Mouse (Mus musculus) hindbrain, postnatal 0 days (tissue): ENCODE results near the gene Lmnb2. TPM values are rescaled to one million over a fixed set of nuclear protein-coding genes. Genes with fewer than 3 reads are reported as not detected.

ENCODE experiments used
- ATAC-seq: fragments of 200-750 bp; cut with Nextera tagmentation; 2 replicates; pipeline ENCODE4 v1.8.0; 2017; ENCODE audit warnings: mild to moderate bottlenecking, moderate TSS enrichment, moderate library complexity
- DNase-seq: peaks from one replicate; pipeline ENCODE4 v3.0.0-alpha.2; 2015; ENCODE audit warnings: low spot score
- H3K27ac ChIP-seq: fragments of 300-500 bp; sonication (generic); 2 replicates; pipeline ENCODE4 v1.5.1; 2014; ENCODE audit warnings: mild to moderate bottlenecking
- H3K27me3 ChIP-seq: fragments of 300-500 bp; sonication (generic); 2 replicates; pipeline ENCODE4 v1.6.1; 2014; ENCODE audit warnings: low read length, mixed read lengths; ENCODE audit not compliant: insufficient read depth
- H3K36me3 ChIP-seq: fragments of 300-500 bp; sonication (generic); 2 replicates; pipeline ENCODE4 v1.6.1; 2014; ENCODE audit warnings: low read length, mixed read lengths; ENCODE audit not compliant: insufficient read depth
- H3K4me1 ChIP-seq: fragments of 300-500 bp; sonication (generic); 2 replicates; pipeline ENCODE4 v1.6.1; 2014; ENCODE audit warnings: antibody characterized with exemption, low read length, mixed read lengths; ENCODE audit not compliant: insufficient read depth
- H3K4me2 ChIP-seq: fragments of 300-500 bp; sonication (generic); 2 replicates; pipeline ENCODE4 v1.6.1; 2014; ENCODE audit warnings: low read depth, mild to moderate bottlenecking, low read length, moderate library complexity, mixed read lengths
- H3K4me3 ChIP-seq: fragments of 300-500 bp; sonication (generic); 2 replicates; pipeline ENCODE4 v1.5.1; 2014; ENCODE audit warnings: low read length
- H3K9ac ChIP-seq: fragments of 300-500 bp; sonication (generic); replicated peaks from 2 replicates; pipeline ENCODE4 v1.6.1; 2014; ENCODE audit warnings: mild to moderate bottlenecking, low read length, moderate library complexity, mixed read lengths
- H3K9me3 ChIP-seq: fragments of 300-500 bp; sonication (generic); 2 replicates; pipeline ENCODE4 v1.6.1; 2016; ENCODE audit warnings: low read length, mixed read lengths
- CTCF ChIP-seq: IDR thresholded peaks from 2 replicates; pipeline ENCODE4 v1.5.1; 2016; ENCODE audit warnings: antibody characterized with exemption, control low read depth, low read depth
- WGBS: fragments of 180-500 bp; shearing (Covaris S2); extraction: QIAGEN DNeasy Blood & Tissue Kit; methylation state at CpG from one replicate; pipeline ENCODE4 v1.1.7; 2014; 5-methylcytosine and 5-hydroxymethylcytosine counted together
- polyA plus RNA-seq: library from polyadenylated mRNA; unstranded; fragments of >200 nt; fragmentation: Nextera tagmentation; extraction: Ambion mirVana; gene quantifications from 2 replicates; pipeline ENCODE4 v1.2.1, GENCODE M21; 2015
- total RNA-seq: library from RNA; depleted of rRNA; stranded (reverse); fragments of >200 nt; gene quantifications from 2 replicates; pipeline ENCODE4 v1.2.3, GENCODE M21; 2014

Gene Lmnb2
- total and polyA plus RNA-seq, 2 experiments from 2014 or later = 24.8 to 42.3 TPM

DNA sequence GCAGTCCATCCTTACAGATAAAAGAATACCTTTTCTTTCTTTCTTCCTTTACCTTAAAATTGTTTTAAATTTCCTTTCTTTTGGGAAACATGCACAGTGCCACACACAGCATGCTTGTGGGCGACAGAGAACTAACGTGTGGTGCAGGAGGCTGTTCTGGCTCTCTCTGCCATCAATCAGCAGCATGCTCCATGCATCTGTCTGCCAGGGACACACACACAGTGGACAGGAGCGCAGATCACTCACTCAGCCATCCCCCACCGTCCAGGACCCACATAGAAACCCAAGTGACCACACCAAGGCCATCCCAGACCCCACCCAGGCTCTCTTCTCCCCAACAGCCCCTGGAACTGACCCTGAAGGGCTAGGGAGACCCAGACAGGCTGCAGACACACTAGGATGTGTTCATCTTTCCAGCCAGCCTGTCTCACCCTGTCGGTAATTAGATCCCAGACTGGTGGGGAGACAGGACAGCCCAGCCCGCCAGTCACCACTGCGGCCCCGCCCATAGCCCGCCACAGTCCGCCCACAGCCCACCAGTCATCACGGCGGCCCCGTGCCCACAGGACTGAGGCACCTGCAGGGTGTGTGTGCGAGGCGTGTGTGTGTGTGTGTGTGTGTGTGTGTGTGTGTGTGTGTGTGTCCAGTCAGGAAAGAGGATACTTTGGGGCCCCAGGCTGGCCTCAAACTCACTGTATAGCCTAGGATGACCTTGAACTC is 20.9 kb upstream of the Lmnb2 start:
- Histone ChIP-seq H3K4me3 (peak overlapping the region; percentile 29), H3K27ac (peak overlapping the region; percentile 60; the same call in 1 of the 2 replicates), H3K36me3 (no peaks in the 10 kb centered on the region), H3K27me3 (no peaks in the 10 kb centered on the region; the same call in 1 of the 2 replicates), H3K4me1 (peaks cover 21% of the 10 kb centered on the region), H3K4me2 (peak overlapping the region; percentile 60), H3K9me3 (no peaks in the 10 kb centered on the region), H3K9ac (peak overlapping the region; percentile 47; the same call in 1 of the 2 replicates)
- DNase-seq (no peak), ATAC-seq (peak; percentile 33)
- 13% methylated on average over 15 of the region's 15 CpGs for WGBS
- TF ChIP-seq CTCF = no peak

DNA sequence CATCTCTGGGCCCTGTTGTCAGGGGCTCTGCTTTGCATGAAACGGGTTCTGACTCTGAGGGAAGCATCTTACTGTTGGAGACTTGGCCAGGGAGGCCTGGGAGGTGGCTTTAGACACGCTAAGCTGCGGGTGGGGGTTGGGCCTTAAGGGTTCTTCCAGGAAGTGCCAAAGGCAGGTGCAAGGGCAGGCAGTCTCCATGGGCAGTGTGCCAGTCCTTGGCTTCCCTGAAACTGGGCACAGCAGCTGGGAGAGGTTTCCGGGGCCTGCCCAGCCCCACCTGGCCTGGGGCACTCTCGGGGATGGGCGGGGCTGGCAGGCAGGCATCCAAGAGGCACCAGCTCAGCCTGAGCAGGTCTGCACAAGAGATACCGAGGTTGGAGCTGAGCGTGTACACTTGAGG is 19.6 kb upstream of the Lmnb2 start:
- H3K9ac ChIP-seq = no peak overlapping the region
- ATAC-seq = no peak
- WGBS = 19% methylated on average over 8 of the region's 8 CpGs
- H3K9me3 ChIP-seq = no peaks in the 10 kb centered on the region
- no peak overlapping the region for H3K4me2 ChIP-seq
- H3K27me3 ChIP-seq = peaks cover 8% of the 10 kb centered on the region; the same call in 1 of the 2 replicates
- TF ChIP-seq CTCF = no peak
- H3K27ac ChIP-seq = no peak overlapping the region
- no peaks in the 10 kb centered on the region for H3K36me3 ChIP-seq
- H3K4me1 ChIP-seq = peaks cover 21% of the 10 kb centered on the region
- H3K4me3 ChIP-seq = no peak overlapping the region
- DNase-seq = peak; percentile 54

DNA sequence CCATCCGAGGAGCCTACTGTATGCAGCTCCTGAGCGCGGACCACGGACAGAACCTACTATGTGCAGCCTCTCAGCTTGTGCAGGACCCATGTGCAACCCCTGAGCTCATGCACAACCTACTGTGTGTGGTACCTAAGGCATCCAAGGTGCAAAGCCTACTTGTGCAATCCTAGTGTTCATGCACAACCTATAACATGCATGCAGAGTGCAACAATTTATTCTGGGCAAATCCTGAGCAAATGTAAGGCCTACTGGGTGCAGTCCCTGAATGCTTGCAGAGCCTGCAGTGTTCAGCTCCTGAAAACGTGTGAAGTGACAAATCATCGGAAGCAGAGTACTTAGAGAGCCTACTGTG is 18.7 kb upstream of the Lmnb2 start:
- Histone ChIP-seq H3K27me3 (peaks cover 11% of the 10 kb centered on the region; the same call in 1 of the 2 replicates), H3K4me1 (peaks cover 24% of the 10 kb centered on the region), H3K36me3 (no peaks in the 10 kb centered on the region), H3K4me2 (peak overlapping the region; percentile 51), H3K4me3 (no peak overlapping the region), H3K27ac (no peak overlapping the region), H3K9me3 (no peaks in the 10 kb centered on the region), H3K9ac (no peak overlapping the region)
- TF ChIP-seq CTCF = no peak
- DNase-seq = no peak
- WGBS = 14% methylated on average over 6 of the region's 6 CpGs
- ATAC-seq = no peak

DNA sequence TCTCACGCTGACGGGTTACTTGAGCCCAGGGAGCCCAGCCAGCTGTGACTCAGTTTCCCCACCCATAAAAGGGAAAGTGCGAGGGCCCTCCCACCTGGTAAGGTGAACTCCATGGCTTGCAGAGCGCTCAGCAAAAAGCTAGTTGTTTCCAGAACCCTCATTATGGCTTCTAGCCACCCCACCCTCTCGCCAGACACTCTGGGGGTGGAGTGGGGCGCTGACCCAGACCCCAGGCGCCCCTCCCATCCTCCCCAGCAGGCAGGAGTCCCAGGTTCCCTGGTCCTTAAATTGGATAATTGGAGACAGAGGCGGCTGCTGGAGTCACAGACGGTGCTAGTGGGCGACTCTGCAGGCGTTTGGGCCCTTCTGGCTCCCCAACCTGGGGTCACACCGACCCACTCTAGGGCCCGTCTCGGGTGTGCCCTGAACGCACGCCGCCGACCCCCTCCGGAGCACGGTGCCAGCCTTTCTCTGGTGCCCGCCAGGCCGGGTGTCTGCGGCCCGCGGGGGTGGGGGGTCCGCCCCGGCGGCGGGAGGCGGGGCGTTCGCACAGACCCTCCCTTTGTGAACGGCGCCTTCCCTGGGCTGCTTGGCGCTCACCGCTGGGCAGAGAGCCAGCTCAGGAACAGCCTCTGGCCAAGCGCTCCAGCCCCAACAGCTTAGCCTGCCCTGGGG is 18.2 kb upstream of the Lmnb2 start:
- H3K36me3 ChIP-seq = no peaks in the 10 kb centered on the region
- no peak overlapping the region for H3K9ac ChIP-seq
- H3K4me2 ChIP-seq = peak overlapping the region; percentile 51
- no peak overlapping the region for H3K27ac ChIP-seq
- H3K4me3 ChIP-seq = peak overlapping the region; percentile 13; the same call in 1 of the 2 replicates
- DNase-seq (peak; percentile 85), ATAC-seq (peak; percentile 39; the same call in 1 of the 2 replicates)
- no peak for TF ChIP-seq CTCF
- WGBS = 2% methylated on average over 37 of the region's 37 CpGs
- peaks cover 26% of the 10 kb centered on the region for H3K4me1 ChIP-seq
- H3K9me3 ChIP-seq = no peaks in the 10 kb centered on the region
- H3K27me3 ChIP-seq = peaks cover 11% of the 10 kb centered on the region; the same call in 1 of the 2 replicates

DNA sequence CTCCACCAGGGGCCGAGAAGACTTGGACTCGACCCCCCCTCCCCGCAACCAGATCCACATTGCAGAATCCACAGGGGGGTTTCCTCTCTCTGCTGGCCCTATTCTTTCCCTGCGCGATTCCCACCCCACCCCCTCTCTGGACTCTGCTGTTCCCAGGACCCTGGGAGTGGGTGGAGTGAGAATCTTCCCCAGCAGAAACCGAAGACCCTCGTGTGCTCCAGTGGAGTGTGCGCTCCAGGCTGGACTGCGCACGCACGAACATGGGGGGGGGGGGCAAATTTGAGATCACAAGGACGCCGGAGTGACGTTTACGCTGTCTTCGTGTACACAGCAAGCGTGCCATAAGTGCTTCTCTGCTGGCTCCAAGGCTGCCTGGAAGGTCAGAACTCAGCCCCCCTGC is 17.7 kb upstream of the Lmnb2 start:
- Histone ChIP-seq H3K9ac (no peak overlapping the region), H3K36me3 (no peaks in the 10 kb centered on the region), H3K4me3 (0 out of 2 replicates have a peak overlapping the region, but pooled peaks have one; percentile 13), H3K9me3 (no peaks in the 10 kb centered on the region), H3K4me2 (peak overlapping the region; percentile 51), H3K27me3 (peaks cover 11% of the 10 kb centered on the region; the same call in 1 of the 2 replicates), H3K27ac (no peak overlapping the region), H3K4me1 (peaks cover 28% of the 10 kb centered on the region)
- 2% methylated on average over 17 of the region's 17 CpGs for WGBS
- DNase-seq (no peak), ATAC-seq (no peak)
- no peak for TF ChIP-seq CTCF

DNA sequence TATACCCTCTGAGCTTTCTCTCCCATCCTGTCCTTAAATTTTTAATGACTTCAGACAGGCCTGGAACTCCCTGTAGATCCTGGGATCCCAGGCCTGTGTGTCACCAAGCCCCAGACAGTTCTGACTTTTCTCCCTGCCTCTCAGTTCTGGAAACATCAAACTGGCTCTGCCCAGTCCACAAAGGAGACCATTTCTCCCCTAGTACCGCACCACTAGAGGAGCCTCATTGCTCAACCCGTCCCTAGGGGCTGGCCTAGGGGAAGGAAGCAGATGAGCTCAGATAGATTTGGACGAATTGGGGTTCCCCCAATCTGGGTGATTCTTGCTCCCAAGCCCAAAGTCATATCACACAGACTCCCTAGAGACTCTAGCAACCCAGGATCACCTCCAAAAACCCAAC is 17.2 kb upstream of the Lmnb2 start:
- 12% methylated on average over 3 of the region's 3 CpGs for WGBS
- H3K4me2 ChIP-seq = peak overlapping the region; percentile 51
- H3K36me3 ChIP-seq = no peaks in the 10 kb centered on the region
- no peak for TF ChIP-seq CTCF
- no peak overlapping the region for H3K4me3 ChIP-seq
- no peaks in the 10 kb centered on the region for H3K9me3 ChIP-seq
- H3K27ac ChIP-seq = no peak overlapping the region
- DNase-seq (no peak), ATAC-seq (no peak)
- no peak overlapping the region for H3K9ac ChIP-seq
- H3K27me3 ChIP-seq = peaks cover 11% of the 10 kb centered on the region; the same call in 1 of the 2 replicates
- peaks cover 33% of the 10 kb centered on the region for H3K4me1 ChIP-seq
